Mouse (Mus musculus) ES-E14 (cell line): Measurements from ENCODE around the gene Olfr307. TPM values are rescaled to one million over a fixed set of nuclear protein-coding genes. Genes with fewer than 3 reads are reported as not detected.
"Not testable (repeated sequence)": the region's sequence is repeated elsewhere in the genome, so short reads cannot be mapped to it uniquely, and the experiment has no call there.

Experiments used
- DNase-seq: peaks from one replicate; pipeline ENCODE4 v3.0.0-alpha.2; 2013; ENCODE audit warnings: low read depth, low spot score
- H3K27ac ChIP-seq: 2 replicates; pipeline ENCODE4 v1.5.1; 2012; ENCODE audit warnings: low read depth, mild to moderate bottlenecking, low read length, moderate library complexity, mixed read lengths; ENCODE audit not compliant: poor library complexity, insufficient read depth, severe bottlenecking
- H3K36me3 ChIP-seq: 2 replicates; pipeline ENCODE4 v1.6.1; 2012; ENCODE audit warnings: mild to moderate bottlenecking, low read length, moderate library complexity, mixed read lengths; ENCODE audit not compliant: control insufficient read depth, poor library complexity, insufficient read depth, severe bottlenecking
- H3K4me1 ChIP-seq, 2 experiments: fragments of 150-350 bp in 1 of 2; sonication (generic) in 1 of 2; 2 replicates each; pipeline ENCODE4 v1.6.1; 2012; ENCODE audit warnings: low read length in 2 of 2, mild to moderate bottlenecking in 1 of 2, mixed read lengths in 1 of 2; ENCODE audit not compliant: control insufficient read depth in 2 of 2, insufficient read depth in 2 of 2, poor library complexity in 1 of 2
- H3K4me3 ChIP-seq, 2 experiments: fragments of 150-350 bp in 1 of 2; sonication (generic) in 1 of 2; 2 replicates each; pipeline ENCODE4 v1.5.1; 2012; ENCODE audit warnings: low read length in 2 of 2, low read depth in 1 of 2, mild to moderate bottlenecking in 1 of 2, mixed read lengths in 1 of 2; ENCODE audit not compliant: insufficient read depth in 1 of 2, poor library complexity in 1 of 2, severe bottlenecking in 1 of 2
- H3K9ac ChIP-seq: 2 replicates; pipeline ENCODE4 v1.6.1; 2012; ENCODE audit warnings: low read depth, mild to moderate bottlenecking, low read length, mixed read lengths; ENCODE audit not compliant: poor library complexity, insufficient read depth, severe bottlenecking
- H3K9me3 ChIP-seq: fragments of 150-350 bp; sonication (generic); 2 replicates; pipeline ENCODE4 v1.6.1; 2012; ENCODE audit warnings: low read depth, mild to moderate bottlenecking, low read length; ENCODE audit not compliant: control insufficient read depth, insufficient read depth
- CHD2 ChIP-seq: IDR thresholded peaks from 2 replicates; pipeline ENCODE4 v1.6.1; 2014; ENCODE audit warnings: mild to moderate bottlenecking, low read depth, low read length, inconsistent platforms
- HCFC1 ChIP-seq: IDR thresholded peaks from 2 replicates; pipeline ENCODE4 v1.6.1; 2012; ENCODE audit warnings: low read length, inconsistent platforms, borderline replicate concordance; ENCODE audit not compliant: insufficient read depth
- MAFK ChIP-seq: IDR thresholded peaks from 2 replicates; pipeline ENCODE4 v1.6.1; 2014; ENCODE audit warnings: mild to moderate bottlenecking, low read depth, low read length, inconsistent platforms; ENCODE audit not compliant: insufficient read depth
- ZC3H11A ChIP-seq: IDR thresholded peaks from 2 replicates; pipeline ENCODE4 v1.6.1; 2012; ENCODE audit warnings: low read depth, mild to moderate bottlenecking, inconsistent platforms, low read length, borderline replicate concordance
- ZNF384 ChIP-seq: IDR thresholded peaks from 2 replicates; pipeline ENCODE4 v1.6.1; 2012; ENCODE audit warnings: low read depth, low read length, inconsistent platforms
- in situ Hi-C, 2 experiments: fragments of 600-800 bp; cut with MboI; formaldehyde crosslinking; loops; one replicate each; pipeline ENCODE4 v1.15.1; 2025; ENCODE audit warnings: low sequenced_read_pairs in 2 of 2, inconsistent platforms in 1 of 2; ENCODE audit not compliant: unreplicated experiment in 2 of 2
- total RNA-seq: library from RNA; depleted of rRNA; stranded (reverse); fragments of 300-350 nt; gene quantifications from 2 replicates; pipeline ENCODE4 v1.2.3, GENCODE M21; 2012; rRNA removed

Gene Olfr307
- 0.76 and 1.5 TPM in 2 replicates for total RNA-seq

DNA sequence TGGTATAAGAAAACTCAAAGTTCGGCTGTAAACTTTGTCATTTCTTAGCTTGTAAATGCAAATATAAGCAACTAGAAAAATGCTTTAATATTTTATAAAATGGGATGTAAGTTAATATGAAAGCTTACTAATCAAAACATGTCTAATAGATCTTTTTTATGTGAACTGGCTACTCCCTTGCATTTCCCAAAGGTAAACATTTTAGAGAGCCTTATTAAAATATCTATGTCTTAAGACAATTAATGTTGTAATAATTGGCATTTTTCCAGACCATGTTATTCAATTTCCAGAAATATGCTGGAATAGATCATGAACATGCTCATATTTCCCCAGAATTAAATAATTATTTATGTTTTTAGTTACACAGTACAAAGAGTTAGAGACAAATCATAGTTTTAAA is at the start of gene Olfr307:
Gene Olfr307 (minus strand): TSS at position 101 of the 400 bp plus-strand sequence.
- Histone ChIP-seq H3K9me3 (no peaks in the 10 kb centered on the region), H3K27ac (no peak within 1 kb of the TSS), H3K4me1 (no peaks in the 10 kb centered on the region; a peak in 1 of 4 replicates), H3K9ac (no peak within 1 kb of the TSS), H3K4me3 (no peak within 1 kb of the TSS), H3K36me3 (no peaks in the 10 kb centered on the region)
- in situ Hi-C loops = no loop called here
- no peak for DNase-seq
- TF ChIP-seq CHD2 (no peak), ZC3H11A (no peak), HCFC1 (no peak)

DNA sequence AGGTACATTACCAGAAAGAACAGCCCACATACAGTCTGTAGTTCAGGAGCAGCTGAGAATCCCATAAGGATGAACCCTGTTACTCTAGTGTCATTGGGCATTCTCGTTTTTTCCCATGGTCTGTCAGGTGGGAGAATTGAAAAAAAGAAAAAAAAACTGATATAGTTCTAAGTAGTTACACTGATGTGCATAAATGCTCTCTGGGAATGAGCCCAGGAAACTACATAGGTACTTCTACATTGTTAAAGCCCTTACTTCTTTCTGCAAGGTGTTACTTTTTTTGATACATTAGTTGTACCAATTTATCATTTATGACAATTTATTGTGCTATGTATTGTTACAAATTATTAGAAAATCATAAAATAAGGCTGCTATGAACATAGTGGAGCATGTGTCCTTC is 49.2 kb upstream of the Olfr307 start, which contains the start of gene Olfr304:
Gene Olfr304 (minus strand): TSS at position 101 of the 400 bp plus-strand sequence.
- H3K27ac ChIP-seq = no peak within 1 kb of the TSS
- TF ChIP-seq HCFC1 (no peak), CHD2 (no peak), ZC3H11A (no peak), MAFK (no peak), ZNF384 (no peak)
- no peaks in the 10 kb centered on the region for H3K9me3 ChIP-seq
- in situ Hi-C loops = no loop called here
- no peaks in the 10 kb centered on the region for H3K4me1 ChIP-seq
- no peak within 1 kb of the TSS for H3K9ac ChIP-seq
- no peak within 1 kb of the TSS for H3K4me3 ChIP-seq
- no peak for DNase-seq
- H3K36me3 ChIP-seq = no peaks in the 10 kb centered on the region

DNA sequence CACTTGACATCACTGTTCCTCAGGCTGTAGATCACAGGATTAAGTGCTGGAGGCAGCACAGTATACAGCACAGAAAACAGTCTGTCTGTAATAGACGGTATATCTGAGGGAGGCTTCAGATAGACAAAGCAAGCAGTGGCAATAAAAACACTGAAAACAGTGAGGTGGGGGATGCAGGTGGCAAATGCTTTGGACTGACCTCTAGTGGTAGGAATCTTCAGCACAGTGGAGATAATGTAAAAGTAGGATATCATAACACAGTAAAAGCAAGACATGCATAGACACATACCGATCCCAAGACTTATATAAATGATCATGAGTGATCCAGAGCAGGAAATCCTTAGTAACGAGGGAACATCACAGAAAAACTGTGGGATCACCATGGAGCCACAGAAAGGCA is 48.4 kb upstream of the Olfr307 start:
- DNase-seq = peak; percentile 34

DNA sequence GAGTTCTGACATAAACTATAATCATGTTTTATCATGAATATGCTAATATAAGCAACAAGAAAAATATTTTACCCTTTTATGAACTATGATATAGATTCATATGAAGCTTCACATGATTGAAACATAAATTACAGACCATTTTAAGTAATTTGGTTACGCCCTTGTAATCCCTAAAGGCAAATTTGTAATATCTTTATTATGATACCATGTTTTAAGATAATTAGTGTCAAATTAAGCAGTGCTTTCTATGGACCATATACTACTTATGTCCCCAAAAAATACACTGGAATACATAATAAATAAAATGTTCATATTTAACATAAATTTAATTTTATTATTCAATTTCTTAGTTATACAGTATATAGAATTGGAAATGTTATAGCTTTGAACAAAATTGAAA is 29.4 kb upstream of the Olfr307 start, which contains the start of gene Olfr305:
Gene Olfr305 (minus strand): TSS at position 101 of the 400 bp plus-strand sequence.
- Histone ChIP-seq H3K4me3 (no peak within 1 kb of the TSS), H3K27ac (no peak within 1 kb of the TSS), H3K9ac (no peak within 1 kb of the TSS), H3K4me1 (no peaks in the 10 kb centered on the region), H3K9me3 (no peaks in the 10 kb centered on the region), H3K36me3 (no peaks in the 10 kb centered on the region)
- no peak for DNase-seq
- TF ChIP-seq HCFC1 = no peak
- no peak for TF ChIP-seq MAFK
- TF ChIP-seq CHD2 = no peak
- no peak for TF ChIP-seq ZC3H11A
- no peak for TF ChIP-seq ZNF384
- in situ Hi-C loops = no loop called here

More for the DNA sequence above, 48.4 kb upstream of the Olfr307 start:
- Histone ChIP-seq H3K4me3 (no peak overlapping the region), H3K9me3 (no peaks in the 10 kb centered on the region), H3K36me3 (no peaks in the 10 kb centered on the region), H3K9ac (no peak overlapping the region), H3K4me1 (no peaks in the 10 kb centered on the region), H3K27ac (no peak overlapping the region)
- in situ Hi-C loops = no loop called here
- TF ChIP-seq ZC3H11A = peak; percentile 14; the same call in 1 of the 2 replicates
- no peak for TF ChIP-seq CHD2
- no peak for TF ChIP-seq ZNF384
- TF ChIP-seq MAFK = no peak

DNA sequence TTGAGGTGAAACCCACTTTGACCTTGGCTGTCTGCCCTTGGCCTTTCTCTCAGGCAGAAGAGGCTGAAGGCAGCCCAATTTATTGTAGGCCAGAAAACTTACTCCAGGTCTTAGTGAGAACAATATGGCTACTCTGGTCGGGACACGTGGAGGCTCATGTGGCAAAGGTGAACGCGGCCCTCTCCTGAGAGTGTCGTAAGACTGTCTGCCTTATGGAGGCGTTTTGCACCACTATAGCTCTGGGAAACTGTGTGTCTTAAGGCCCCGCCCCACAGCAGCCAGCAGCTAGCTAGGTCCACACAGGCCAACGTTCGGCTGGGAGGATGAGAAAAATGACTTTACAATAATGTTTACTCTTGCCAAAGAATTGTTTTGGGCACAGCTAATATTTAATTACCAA is 8.9 kb upstream of the Olfr307 start:
- H3K9ac ChIP-seq, DNase-seq, H3K9me3 ChIP-seq, H3K4me1 ChIP-seq, H3K36me3 ChIP-seq, H3K4me3 ChIP-seq, in situ Hi-C loops: not testable (repeated sequence)
- H3K27ac ChIP-seq = peak overlapping the region; percentile 56; the same call in 1 of the 2 replicates
